Mouse (Mus musculus) inflammation-experienced regulatory T-cells (primary cell): ENCODE measurements around the gene Hivep2. TPM values are rescaled to one million over a fixed set of nuclear protein-coding genes. Genes with fewer than 3 reads are reported as not detected.

Experiments used
- polyA plus RNA-seq, 2 experiments: library from polyadenylated mRNA; unstranded; fragments of 100-300 nt; shearing (Covaris generic); gene quantifications; one replicate each; pipeline ENCODE4 v1.2.1; 2017

Hivep2 gene
- 10 to 100 TPM; 50.2 to 53.9 TPM for polyA plus RNA-seq

DNA sequence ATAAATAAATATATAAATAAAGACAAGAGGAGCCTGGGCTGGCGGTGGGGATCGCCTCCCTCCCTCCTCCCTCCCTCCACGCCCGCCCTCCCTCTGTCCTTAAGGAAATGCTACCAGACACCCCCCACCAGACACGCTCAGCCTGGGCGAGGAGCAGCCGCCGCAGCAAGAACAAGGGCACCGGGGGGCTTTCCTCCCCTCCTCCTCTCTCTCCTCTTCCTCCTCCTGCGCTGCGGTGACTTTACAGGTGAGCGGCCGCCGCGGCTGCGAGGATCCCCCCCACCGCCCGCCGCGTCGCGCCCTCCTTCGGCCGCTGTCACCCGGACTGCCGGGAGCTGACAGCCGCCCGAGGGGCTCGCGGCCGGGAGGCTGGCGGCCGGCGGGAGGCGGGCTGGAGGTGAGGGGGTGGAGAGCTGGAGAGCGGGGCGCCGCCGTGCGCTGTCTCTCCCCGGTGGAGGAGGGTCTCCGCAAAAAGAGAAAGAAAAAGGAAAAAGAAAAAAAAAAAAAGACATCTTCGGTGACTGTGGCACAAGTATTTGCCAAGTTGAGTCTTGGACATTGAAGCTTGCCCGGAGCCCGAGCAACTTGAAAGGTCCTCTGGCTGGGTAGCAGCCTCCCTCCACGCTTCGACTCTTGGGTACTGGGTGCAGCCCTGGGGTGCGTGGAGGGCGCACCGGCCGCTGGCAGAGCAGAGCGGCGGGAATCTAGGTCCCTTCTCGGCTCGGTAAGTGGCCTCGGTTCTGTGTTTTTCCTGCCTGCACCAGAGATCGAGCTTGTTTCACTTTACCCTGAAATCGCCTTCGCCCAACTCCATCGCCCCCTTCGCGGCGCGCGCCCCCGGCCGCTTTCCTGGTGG lies at the start of gene Hivep2:
Hivep2 (plus strand) TSS at position 102 of the 856 bp plus-strand sequence.

Other genes starting within 250 kb of the Hivep2 start
- gene Aig1, start 97.1 kb upstream of the Hivep2 start, polyA plus RNA-seq: 10 to 100 TPM; 50.4 to 57.1 TPM